Mouse (Mus musculus) right cerebral cortex, postnatal 36 days (tissue): ENCODE results near the gene Tspan12.
A peak's percentile ranks its signal among the peaks of the same experiment; 100 is the strongest.
"Not testable (repeated sequence)": the region's sequence is repeated elsewhere in the genome, so short reads cannot be mapped to it uniquely, and the experiment has no call there.

Source experiments
- DNase-seq, 2 experiments: peaks; one replicate each; pipeline ENCODE4 v3.0.0; 2022; ENCODE audit warnings: low spot score in 2 of 2, mixed read lengths in 1 of 2

Gene Tspan12

DNA sequence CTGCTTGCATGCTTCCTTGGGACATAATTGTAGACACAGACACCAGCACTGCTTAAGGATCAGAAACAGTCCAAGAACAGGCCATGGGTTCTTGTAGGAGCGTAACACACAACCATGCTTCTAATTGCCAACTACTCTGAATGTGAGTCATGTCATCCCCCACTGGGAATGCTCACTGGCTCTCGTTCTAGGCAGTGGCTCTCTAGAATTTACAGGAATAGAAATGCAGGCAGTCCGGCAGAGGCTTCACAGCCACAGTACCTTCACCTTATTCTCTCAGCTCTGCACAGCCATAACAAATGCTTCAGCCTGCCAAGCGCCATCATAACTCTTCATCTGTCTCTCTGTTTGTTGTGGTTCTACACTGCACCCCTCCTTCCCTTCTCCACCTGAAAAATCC is 23.9 kb downstream of the Tspan12 start:
- no peak for DNase-seq

DNA sequence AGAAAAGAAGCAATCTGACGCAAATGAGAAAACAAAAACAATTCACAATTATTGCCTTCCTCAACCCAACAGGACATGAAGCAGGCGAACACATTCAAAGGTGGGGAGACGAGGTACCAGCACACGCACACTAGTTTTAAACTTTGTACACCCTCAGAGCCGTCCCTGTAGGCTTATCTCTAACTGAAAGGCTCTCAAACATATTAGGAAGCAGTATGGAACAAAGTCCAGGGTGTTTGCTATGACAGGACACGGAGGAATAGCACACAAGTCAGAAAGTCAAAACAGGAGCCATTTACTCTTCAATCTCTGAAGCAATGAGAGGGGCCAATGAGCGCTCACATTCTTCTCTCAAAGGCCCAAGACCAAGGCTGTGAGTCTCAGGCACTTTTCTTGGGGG is 24.3 kb downstream of the Tspan12 start:
- no peak for DNase-seq

DNA sequence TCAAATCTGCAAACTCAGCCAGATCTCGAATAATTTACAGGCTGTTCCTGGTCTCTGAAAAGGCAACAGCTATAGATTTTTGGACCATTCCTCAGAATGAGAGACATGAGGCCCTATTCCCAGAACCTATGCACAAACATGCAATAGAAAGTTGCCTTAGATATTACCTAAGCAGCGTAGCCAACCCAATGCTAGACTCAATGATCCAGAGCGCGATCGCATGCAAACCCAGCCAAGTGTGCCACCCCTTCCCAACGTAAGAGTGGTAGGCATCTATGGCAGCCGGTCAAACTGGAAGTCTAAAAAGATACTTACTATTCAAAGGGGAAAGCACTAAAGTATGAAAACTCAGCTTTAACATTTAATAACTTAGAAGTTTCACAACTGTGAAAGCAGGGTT is 28.6 kb downstream of the Tspan12 start:
- no peak for DNase-seq

DNA sequence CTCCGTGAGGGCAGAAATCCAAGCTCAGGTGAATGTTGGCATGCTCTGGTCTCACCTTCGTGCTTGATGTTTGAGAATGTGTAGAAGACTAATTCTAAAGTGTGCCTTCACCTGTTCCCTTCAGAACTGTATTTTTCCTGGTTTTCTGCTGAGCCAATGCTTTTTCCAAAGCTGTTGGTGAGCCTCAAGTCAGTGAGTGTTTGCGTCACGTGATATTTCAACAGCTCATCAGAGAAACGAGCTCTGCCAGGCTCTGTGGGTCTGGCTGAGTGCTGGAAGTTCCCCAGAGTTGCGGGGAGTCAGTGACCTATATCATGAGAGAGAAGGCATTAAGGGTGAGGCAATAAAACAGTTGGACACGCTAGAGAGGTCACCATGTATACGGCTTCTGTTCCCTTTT is 29.0 kb downstream of the Tspan12 start:
- DNase-seq = no peak

DNA sequence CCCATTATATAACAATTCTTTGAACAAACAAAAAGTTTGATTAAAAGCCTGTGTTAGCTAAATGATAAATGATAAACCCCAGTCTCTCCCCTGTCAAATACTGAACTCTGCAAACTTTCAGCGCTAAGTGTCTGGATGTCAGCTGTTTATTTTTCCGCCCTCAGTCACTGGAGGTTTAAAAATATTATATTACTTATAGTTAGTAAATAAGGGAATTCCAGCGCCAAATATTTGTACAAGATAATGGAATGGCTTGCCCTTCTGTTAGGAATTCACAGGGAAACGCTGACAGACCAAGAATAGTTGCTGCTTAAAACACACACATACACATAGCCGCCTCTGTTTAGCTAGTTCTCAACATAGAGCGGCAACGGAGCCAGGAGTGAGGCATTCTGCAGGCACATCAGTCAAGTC is 29.6 kb downstream of the Tspan12 start:
- DNase-seq = no peak

DNA sequence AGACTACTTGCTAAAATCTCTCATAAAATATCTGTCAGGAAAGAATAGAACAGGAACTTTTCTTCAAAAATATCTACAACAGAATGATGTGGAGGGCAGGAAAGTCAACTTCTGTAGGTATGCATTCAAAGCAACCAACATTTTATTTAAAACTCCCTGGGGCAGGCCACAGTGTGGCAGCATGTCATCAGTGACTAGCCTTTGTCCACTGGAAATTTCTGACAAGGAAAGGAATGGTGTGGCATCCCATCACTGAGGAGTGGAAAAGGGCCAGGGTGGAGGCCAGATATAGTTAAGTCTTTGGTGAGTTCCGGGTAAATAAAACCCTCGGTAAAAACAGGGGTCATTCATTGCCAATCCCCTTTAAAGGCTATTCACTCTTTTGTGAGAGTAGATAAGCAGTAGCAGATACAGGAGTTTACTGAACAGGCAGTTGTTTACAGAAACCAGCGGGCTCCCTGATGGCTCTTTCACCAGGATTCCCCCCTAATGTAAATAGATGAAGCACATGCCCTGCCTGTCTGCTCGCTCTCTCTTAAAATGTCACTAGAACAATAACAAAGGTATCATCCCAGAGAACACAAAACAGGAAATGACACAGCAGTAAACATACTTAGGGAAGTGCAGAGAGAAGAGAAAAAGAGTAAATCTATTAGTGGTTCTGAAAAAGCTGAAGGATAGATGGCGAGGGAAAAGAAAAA is 34.1 kb downstream of the Tspan12 start:
- DNase-seq = no peak

DNA sequence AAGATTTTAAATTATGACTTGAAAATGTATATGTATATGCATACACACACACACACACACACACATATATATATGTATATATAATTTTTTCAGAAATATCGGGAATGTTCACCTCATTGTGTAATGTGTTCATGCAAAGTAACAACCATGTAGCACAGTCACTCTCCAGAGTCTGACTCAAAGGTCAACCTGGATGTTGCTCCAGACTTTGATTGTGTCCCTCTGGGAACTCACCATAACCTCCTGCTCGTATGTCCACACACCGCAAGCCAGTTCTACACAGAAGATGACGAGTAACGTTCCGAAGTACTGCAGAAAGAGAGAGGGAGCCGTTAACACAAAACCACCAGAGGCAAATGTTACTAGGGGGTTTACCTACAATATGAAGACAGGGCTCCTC is 46.3 kb downstream of the Tspan12 start:
- DNase-seq = no peak

DNA sequence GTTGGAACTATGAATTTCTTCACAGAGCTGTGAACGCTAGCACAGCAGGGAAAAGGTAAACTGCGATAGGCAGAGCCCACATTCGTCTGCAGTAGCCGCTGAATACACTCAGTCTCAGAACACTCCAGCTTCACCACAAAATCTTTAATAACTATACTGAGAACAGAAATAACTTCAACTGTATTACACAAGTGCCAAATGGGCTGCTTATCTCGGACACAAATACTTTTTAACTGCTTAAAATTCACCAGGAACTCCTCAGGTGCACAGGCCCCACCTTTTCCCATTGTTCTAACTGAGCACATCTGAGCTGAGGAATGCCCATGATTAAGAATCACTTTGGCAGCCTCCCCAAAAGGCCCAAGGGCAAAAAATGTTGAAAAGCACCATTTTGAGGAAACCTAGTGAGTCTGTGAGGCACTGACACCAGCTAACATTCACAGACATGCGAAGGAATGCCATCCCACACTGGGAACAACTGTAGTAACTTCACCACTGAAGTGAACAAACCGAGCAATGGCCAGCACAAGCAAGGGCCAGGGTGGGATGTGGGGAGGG is 47.2 kb downstream of the Tspan12 start:
- DNase-seq = no peak

DNA sequence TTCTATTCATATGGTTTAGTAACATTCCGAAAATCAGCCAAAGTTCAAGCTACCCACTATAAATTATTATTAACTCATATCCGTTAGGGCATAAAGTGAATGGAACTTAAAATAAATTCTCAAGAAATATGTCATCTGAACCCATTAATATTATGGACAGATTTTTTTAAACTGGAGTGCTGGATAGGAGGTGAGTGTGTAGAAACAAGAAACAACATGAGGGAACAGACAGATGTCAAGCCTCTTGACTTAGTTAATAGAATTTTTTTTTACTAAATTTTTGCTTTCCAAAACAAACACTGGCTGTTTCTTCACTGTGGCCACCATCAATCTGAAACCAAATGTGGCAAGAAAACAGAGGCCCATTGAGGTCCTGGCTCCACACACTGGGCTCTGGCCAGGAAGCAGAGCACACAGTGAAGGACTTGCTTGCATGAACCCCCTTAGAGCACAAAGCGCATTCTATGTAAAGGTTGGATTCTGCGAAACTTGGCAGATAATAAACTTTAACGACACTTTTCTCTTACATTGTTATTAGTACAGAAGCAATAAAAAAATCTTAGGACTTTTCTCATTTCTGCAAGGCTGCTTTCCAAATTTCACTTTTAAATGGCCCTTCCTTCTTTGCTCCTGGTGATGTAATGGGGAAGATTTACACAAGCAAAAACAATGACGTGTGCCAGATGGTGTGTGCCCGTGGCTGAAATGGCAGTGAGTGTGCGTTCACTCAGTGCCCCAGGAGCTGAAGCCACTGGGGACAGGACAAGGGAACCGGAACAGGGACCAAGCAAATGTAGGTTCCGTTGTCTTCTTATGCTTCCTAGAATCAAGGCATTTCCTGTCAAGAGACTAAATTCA is 48.6 kb downstream of the Tspan12 start:
- peak in 1 of 2 experiments; percentile 3 for DNase-seq

DNA sequence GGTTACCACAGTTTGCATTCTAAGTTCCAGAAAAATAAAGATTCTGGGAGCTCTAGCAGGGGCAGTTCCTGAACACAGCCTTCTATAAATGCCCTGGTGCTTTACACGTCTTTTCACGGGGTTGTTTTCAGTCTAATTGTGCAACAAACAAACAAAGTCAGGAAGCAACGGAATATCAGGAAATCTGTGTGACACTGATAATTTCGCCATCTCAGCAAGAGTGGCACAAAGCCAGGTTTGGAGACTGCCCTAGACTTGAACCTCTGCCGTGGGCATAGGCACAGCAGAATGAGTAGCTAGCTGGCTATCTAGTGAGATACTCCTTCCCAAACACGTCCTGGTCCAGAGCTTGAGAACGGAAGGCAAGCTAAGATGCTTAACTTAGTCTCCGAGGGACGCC is 53.7 kb downstream of the Tspan12 start:
- no peak for DNase-seq

DNA sequence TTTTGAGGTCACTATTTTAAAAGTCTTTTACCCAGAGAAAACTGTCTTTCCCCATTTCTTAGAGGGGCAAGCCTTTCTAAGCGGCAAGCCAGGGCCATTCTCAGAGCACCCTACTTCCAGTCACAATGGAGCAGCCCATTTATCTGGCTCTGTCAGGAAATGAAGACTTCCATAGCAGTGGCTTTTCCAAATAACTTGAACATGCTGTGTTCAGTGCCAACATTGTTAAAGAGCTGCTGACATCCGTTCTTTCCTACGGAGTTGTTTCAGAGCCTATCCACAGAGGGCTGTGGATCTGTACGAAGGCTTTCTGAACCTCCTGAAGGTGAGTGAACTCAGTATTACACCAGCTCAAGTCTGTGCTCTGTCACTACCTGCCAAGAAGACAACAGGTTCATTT is 55.2 kb downstream of the Tspan12 start:
- no peak for DNase-seq

DNA sequence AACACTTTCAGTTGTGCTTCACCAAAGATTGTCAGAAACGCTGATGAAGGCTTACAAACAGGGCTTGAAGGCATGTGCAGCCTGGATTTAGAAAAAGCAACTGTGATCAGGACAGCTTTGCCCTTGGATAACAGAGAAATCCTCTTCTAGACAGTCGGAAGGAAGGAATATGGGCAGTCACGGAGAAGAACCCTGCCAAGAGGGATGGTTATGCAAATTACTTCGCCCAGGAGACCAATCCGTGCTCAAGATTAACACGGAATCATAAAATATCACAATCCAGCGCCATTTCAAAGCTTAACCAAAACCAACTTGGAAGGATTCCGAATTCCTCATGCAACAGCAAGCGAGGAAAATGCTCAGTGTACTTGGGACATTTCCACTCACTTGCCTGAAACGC is 55.9 kb downstream of the Tspan12 start:
- DNase-seq = no peak

DNA sequence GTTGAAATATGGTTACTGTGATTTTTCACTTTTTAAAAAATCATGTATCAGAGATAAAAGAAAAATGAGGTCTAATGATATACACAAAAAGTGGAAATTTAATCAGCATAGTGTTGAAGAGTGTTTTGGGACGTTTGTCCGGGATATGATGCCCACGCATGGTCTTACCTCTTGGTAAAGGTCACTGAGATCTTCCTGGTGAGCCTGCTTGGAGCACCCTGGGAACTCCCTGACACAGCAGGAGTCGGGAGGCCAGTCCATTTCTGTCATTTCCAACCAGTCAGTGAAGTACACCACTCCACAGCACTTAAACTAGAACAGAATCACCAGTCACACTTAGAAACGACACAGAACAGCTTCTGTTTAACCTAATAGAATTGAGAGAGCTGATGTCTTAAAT is 56.9 kb downstream of the Tspan12 start:
- DNase-seq = no peak

DNA sequence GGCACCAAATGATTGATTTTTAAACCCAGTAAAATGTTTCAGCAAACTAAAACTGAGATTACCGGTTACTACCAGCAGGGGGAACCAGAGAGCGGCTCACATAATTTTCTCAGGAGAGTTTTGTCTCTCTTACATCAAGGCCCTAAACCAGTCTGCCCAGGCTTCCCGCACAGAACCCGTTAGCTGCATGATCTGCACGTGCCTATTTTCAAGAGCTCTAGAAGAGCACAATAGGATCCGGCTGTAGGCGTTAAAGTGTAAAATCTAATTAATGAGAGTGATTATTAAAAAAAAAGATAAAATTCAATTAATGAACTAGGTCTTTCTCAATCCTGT is 57.3 kb downstream of the Tspan12 start:
- peak; percentile 12 to 22 for DNase-seq

DNA sequence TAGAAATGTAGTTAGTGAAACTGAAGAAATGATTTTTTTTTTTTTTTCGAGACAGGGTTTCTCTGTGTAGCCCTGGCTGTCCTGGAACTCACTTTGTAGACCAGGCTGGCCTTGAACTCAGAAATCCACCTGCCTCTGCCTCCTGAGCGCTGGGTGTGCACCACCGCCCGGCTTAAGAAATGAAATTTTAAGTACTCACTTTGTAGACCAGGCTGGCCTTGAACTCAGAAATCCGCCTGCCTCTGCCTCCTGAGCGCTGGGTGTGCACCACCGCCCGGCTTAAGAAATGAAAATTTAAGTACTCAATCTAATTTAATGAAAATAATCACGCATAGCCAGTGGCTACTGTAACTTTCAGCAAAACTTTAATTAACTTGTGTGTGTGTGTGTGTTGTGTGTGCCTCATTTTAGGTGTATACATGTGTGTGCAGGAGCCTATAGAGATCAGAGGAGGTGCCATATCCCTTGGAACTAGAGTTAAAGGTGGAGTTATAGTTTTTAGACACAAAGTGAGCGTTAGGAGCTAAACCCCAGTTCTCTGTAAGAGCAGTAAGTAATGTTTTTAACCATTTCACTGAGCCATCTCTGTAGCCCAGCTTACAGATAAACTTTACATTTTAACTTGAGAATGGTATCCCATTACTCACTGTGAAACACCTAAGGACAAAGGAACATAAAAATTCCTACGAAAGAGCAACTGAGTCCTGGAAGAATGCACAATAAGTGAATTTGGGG is 57.8 kb downstream of the Tspan12 start:
- DNase-seq = no peak

DNA sequence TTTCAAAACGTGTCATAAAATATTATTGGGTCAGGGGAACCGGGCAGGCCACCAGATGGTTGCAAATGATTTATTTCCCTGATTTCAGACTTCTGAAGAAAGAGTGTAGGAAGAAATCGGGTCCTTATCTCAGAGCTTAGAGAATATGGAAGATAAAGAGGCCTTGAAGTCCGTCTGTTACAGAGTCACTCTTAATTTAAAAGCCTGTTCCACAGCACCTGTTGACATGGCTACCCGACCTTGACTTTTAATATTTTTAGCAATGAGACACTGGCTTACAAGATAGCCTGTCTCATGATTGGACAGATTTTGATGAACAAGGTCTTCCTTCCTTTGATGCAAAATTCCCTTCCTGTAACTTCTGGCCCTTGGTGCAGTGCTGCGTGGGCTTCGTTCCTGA is 61.0 kb downstream of the Tspan12 start:
- DNase-seq = no peak

DNA sequence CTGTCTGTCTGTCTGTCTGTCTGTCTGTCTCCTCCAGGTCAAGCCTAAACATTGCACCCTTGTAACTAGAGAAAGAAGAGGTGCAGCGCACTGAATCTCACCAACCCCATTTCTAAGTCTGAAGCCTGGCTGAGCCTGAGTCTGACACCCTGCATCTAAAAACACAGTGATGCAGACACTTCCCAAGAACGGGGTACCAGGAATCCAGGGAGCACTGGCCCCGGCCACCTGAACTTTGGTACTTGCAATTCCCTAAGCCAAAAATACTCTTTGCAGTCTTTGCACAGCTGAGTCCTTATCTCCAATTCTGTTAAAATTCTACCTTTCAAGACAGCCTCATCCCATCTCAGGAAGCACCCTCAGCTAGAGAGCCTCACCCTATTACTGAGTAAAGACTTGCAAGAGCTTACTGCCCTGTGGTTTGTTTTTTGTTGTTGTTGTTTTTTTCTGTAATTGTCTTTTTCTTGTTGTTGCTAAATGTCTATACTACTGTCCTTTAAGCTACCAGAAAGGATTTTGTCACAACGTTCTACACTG is 61.7 kb downstream of the Tspan12 start:
- DNase-seq = no peak

DNA sequence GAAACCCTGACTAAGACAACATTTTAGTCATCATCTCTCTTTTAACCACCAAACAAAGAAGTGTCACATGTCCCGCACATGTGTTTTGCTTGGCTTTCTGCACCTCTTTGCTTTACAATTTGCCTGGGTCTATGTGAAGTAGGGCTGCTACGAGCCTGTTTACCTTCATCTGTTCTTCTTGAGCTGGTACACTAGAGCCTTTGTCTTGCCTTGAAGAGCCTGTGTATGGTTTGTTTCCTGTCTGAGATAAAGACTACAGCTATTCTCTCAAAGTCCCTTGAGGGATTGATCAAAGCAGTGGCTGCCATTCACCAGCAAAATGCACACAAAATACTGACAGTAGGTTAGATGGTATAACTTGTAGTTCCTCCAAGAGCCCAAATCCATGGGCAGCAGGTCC is 62.3 kb downstream of the Tspan12 start:
- no peak for DNase-seq

DNA sequence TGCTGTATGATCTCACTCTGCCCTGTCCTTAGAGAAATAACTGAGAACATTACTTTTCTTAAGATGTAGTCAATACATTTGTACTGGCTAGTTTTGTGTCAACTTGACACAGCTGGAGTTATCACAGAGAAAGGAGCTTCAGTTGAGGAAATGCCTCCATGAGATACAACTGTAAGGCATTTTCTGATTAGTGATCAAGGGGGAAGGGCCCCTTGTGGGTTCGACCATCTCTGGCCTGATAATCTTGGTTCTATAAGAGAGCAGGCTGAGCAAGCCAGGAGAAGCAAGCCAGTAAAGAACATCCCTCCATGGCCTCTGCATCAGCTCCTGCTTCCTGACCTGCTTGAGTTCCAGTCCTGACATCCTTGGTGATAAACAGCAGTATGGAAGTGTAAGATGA is 62.7 kb downstream of the Tspan12 start:
- DNase-seq = not testable (repeated sequence)

DNA sequence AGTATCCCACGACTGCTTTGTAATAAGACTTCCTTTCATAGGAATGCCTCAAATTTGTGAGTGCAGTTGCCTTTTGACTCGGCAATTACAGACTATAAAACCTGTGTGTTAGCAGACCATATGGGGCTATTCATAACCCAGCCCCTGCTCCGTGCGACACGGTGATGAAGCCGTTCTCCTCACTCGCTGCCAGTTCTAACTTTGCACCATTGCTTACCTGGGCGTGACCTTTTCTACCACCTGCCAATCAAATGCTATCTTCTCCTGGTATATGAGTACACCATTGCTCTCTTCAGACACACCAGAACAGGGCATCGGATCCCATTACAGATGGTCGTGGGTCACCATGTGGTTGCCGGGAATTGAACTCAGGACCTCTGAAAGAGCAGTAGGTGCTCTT is 64.6 kb downstream of the Tspan12 start:
- no peak for DNase-seq

DNA sequence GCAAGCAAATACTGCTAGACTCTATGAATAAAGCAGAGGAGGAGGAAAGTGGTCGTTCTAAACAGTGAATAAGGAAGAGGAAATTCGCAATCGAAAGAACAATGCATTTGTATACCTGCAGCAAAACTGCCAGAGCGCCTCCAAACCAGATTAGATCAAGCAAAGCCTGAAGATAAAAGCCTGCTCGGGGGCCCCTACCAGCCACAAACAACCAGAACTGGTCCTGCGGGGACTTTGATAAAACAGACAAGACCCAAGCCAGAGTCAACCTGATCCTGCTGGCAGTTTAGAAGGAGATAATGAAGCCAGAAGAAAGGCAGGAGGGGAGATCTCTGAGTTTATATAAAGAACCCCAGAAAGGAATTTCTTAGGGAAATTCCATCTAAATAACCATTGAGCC is 65.0 kb downstream of the Tspan12 start:
- no peak for DNase-seq

DNA sequence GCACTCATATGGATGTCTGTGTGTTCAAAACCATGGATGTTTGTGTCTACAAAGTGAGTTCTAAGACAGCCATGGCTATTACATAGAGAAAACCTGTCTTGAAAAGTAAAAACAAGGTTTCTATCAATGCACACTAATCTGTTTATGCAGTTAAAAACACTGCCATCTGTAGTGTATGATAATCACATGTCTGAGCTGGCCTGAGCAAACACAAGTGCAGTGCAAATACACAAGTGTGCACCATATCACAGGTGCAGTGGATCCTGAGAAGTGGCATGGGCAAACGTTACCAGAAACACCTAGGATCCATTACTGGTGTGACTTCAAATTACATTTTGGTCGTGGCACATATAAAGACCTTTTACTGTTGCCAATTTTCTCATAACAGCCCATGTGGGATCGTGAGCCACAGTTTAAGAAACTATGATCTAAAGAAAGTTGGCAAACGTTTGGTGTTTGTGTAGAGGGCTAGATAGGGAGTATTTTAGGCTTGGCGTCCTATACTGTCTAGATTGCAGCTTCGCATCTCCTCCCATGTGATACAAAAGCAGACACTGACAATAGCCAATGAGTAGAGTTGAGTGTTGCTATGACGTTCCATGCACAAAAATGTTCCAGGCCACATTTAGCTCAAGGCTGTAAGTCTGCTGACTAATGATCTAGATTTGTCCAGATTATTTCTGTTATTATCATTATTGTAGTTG is 78.0 kb downstream of the Tspan12 start:
- no peak for DNase-seq
